Mouse (Mus musculus) testis, adult 2 months (tissue): ENCODE measurements around the gene Gprc5c.

ENCODE experiments used
- CTCF ChIP-seq: fragments of 200-500 bp; IDR thresholded peaks from 2 replicates; pipeline ENCODE4 v1.5.1; 2012; ENCODE audit warnings: low read depth, mild to moderate bottlenecking, inconsistent platforms, low read length, moderate library complexity; ENCODE audit not compliant: control insufficient read depth, insufficient read depth, insufficient replicate concordance
- POLR2A ChIP-seq: fragments of 200-500 bp; IDR thresholded peaks from 2 replicates; pipeline ENCODE4 v1.6.1; 2012; ENCODE audit warnings: low read depth, mild to moderate bottlenecking, inconsistent platforms, low read length, moderate library complexity; ENCODE audit not compliant: control insufficient read depth

DNA sequence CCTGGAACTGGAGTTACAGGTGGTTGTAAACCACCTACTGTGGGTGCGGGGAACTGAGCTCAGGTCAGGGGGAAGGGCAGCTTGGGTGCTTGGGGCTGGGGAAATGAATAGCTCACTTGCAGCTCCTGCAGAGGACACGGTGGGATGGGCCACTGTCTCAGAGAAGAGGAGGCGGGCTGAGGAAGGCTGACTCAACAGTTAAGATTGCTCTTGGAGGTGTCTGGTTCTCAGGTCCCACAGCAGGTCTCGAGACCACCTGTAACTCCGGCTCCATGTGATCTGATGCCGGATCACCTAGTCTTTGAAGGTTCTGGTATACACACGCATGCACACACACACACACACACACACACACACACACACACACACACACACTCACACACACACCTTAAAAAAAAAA, 25.2 kb downstream of the Gprc5c start:
- TF ChIP-seq CTCF (no peak), POLR2A (no peak)
